Mouse (Mus musculus): Measurements from ENCODE around the gene Rer1.
"Not testable (repeated sequence)": the region's sequence is repeated elsewhere in the genome, so short reads cannot be mapped to it uniquely, and the experiment has no call there.

Gene Rer1

DNA sequence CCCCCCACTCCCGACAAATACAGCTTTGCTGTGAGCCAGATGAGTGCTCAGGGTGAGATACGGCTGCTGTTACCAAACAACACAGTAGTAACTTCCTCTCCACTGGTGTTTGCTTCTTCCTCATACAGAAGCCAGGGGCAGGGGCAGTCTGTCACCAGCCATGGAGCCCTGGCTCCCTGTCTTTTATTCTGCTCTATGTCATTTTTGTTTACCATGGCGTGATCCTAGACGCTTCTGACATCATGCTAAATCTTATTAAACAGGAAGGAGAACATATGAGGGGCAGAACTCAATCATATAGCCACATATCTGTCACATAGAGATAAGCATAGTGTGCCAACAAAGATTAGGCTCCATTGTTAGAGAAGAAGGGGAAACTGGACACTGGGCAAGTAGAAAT, 30.4 kb upstream of the Rer1 start:
- no peak for DNase-seq (ENCODE audit: low read depth)

DNA sequence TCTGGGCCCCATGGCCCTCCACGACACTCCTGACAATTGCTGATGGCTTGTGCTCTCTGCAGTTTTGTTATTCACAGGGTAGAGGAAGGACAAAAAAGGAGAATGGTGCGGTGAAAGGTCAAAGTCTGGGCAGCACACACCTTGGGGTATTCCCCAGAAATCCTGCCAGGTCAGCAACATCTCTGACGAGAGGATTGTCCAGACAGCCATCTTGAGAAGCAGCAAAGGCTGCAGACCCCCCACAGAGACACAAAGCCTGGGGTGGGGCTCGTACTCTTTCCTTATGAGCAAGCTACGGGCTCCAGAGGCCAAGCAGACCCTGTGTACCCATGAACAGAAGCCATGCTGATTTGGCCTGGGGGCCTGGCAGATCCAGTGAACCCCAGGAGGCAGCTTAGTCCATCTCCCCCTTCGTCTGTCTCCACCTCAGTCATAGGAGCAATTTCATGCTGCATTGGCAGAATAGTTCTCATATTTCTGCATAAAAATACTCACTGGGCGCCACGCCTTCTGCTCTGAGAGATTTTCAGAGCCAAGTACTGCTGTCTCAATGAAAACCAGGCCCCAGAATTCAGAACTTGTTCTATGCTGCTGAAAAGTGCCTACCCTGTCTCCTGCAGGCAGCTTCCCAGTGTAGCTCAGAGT, 27.7 kb upstream of the Rer1 start:
- no peak for DNase-seq (ENCODE audit: low read depth)

DNA sequence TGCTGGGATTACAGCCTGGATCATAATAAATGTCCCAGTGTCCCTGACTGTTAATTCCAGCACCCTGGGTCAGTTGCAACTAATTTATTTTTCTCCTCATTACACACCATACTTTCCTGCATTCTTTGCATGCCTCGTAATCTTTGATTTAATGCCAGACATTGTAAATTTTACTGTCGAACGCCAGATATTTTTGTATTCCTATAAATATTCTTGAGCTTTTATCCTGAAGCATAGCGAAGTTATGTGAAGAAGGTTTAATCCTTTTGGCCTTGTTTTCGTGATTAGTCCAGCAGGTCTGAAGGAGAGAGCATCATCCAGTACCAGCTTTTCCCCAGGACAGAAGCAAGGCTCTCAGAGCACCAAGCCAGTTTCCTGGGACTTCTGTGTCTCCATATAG, 23.3 kb upstream of the Rer1 start:
- DNase-seq (ENCODE audit: low read depth): no peak

DNA sequence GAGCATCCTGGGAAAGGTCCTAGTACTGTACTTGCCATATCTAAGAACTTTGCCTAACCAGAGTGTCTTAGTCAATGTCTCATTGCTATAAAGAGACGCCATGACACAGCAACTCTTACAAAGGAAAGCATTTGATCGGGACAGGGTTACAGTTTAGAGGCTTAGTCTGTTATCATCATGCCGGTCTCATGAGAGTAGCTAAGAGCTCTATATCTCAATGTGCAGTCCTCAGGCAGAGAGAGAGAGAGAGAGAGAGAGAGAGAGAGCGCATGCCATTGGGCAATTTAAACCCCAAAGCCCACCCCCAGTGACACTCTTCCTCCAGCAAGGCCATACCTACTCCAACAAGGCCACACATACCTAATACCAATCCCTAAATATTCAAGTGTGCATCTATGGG, 21.7 kb upstream of the Rer1 start:
- DNase-seq (ENCODE audit: low read depth): no peak

DNA sequence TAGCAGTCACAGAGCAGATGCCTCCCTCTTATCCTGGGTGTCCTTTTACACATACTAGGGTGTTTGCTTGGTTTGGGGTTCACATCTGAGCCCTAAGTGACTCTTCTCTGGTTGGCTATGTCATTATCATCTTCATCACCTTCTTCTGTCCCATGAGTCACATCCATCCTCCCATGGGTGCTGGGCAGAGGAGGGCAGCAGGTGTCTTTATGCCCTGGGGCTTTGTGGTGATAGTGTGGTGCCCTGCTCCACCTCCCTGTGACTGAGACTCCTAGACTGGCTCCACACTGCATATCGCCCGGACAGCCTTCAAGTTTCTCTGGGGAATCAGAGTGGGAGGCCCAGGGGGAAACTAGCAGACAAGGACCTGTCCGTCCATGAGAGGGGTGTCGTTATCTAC, 12.4 kb upstream of the Rer1 start:
- no peak for DNase-seq (ENCODE audit: low read depth)

DNA sequence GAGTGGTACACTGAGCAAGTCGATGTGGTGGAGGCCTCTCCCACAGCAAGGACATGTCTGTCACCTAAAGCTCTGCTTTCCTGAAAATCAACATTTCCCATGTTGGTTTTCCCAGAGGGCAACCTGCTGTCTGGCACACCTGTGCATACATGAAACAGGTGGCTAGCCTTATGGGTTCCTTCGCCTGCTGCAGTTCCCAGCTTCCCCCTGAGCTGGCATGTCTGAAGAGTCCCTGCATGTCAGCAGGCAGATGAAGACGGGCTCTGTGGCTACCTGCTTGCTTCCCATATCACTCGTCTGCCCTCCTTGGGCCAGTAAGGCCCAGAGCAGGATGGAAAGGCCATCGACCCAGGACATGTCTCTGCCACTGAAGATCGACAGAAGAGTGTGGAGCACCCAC, 11.3 kb upstream of the Rer1 start:
- DNase-seq (ENCODE audit: low read depth): no peak

DNA sequence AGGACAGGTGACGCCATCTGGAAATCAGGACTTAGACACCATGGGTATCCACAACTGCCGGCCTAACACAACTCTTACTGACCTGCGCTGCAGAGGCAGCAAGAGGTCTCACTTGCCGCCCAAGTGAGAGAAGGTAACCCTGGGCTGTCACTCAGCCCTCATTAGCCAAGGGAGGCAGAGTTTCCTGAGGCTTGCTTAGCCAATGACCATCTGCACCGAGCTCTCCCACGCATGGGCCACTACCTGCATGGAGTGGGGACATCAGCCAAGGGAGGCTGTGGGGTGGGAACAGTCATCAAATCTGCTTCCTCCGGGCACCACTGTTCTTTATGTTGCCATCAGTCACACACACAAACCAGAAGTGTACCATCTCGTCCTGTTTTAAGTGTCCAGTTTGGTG, 9.8 kb upstream of the Rer1 start:
- no peak for DNase-seq (ENCODE audit: low read depth)

DNA sequence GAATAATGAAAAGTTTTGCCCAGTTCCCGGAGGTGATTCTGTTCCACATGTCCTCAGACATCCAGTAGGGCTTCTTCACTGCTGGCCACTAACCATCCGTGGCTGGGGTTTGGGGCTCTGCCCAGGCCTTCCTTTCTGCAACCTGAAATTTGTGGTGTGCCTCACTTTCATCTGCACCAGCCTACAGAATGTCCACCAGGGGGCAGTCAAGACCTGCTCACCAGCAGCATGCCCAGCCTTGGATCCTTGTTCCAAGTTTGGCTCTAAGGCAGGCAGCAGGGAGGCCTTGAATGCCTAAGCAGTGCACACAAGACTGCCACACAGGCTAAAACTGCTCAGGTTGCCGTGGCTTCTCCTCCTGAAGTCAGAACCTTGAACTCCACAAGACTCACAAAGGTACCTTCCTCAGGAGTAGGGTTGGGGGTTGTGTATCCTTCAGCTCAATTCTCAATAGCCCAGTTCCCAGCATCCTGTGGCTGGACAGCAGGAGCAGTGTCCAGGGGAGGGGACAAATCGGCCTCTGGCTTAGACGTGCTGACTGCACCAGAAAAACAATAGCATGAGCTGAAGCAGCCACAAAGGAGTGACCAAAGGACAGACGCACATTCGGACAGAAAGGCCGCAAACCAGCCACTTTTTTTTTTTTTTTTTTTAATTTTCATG, 9.2 kb upstream of the Rer1 start:
- peak; percentile 91 for DNase-seq (ENCODE audit: low read depth)

DNA sequence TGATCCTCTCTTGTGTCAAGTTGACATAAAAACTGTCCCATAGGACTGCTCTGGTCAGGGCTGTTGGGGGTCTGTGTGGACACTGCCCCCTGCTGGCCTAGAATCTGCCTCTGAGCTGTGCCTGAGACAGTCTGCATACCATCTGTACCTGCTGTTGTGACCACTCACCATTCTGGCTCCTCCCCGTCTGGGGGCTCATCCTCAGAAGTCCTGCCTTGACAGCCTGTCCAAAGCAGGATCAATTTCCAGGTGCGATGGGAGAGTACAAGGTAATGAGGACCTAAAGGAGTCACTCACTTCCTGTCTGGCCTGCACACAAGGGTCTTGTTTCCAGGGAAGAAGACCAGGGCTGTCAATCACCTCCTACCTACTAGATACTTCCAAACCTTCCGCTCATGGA, 8.4 kb upstream of the Rer1 start:
- DNase-seq (ENCODE audit: low read depth): peak; percentile 80

DNA sequence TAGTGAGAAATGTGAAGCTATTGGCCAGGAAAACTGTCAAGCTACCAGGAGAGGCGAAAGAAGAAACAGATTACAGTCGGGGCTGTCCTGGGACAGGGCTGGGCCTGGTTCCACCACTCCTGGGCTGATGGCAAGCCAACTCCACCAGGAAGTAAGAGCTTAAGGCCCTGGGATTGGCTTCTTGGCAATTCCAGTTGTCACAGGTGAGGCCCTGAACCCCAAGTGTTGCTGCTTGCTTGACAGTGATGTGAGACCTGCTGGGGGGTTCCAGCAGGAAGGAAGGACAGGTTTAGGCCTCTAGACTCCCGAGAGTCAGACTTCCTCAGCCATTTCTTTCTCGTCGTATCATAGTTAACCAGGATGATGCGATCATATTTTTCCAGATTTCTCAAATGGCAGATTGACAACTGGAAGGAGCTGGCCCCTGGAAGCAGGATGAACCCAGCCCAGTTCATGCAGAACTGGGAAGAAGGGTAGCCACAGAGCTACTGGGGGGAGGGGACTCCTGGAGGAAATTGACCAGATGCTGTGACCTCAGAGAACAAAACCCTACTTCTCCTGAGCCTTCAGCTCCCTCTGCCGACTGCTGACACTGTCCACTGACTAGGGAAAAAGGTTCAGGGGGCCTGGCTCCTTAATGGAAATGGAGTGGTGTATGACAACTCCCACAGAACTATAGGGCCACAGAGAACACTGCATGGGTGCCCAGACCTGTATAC, 7.4 kb upstream of the Rer1 start:
- no peak for DNase-seq (ENCODE audit: low read depth)

DNA sequence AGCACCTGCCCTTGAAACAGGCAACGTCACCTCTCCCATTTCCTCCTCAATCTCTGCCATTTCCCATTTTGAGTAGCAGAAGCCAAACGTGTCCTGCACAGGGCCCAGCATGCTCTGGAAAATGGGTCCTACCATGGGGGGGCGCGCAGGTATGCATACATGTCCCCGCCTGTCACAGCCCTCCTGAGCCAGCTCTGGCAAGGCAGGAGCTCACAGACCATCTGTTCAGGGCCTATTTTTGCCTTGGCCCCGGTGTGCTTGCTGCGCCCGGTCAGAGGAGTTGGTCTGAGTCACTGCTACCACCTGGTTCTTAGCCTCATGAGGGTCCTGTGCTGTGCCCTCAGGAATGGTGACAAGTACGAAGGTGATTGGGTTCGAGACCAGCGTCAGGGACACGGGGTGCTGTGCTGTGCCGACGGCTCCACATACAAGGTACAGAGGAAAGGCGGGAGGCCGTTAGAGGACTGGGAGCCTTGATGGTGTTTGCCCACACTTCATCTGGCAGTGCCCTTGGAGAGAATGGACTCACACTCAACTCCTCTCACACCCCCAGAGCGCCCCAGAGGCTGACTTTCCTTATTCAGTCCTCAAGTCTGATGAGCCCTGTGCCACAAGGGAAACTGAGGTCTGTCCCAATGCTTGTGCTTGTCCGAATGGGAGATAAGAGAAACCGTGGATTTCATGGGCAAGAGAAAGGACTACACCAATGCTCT, 6.7 kb upstream of the Rer1 start:
- no peak for DNase-seq (ENCODE audit: low read depth)

DNA sequence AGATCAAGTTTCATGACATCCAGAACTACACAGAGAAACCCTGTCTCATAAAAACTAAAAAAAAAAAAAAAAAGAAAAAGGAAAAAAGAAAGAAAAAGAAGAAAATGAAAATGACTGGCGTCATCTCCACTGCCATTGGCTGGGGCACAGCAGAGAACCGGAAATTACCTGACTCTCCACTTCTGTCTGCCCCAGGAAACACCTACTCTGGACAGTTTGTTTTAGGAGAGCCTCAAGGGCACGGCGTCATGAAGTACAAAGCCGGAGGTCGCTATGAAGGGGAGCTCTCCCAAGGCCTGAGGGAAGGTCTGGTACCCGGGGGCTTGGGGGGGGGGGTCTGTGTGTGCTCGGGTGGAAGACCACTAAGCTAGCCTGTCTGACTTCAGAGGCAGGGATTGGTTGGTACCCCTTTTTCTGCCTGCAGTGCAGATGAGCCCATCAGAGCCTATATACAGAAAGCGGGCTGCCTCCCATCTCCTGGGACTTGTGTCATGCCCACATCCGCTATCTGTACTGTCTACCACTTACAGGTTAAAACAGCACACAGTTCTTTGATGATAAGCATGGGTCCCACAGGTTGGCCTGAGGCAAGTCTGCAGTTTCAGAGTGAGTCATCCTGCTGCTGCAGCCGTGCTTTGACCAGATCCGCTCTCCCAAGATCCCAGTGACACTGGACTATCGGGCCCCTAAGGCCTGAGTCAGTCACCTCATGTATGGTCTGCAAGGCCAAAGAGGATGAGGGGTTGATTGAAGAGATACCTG, 4.7 kb upstream of the Rer1 start:
- peak; percentile 34 for DNase-seq (ENCODE audit: low read depth)

DNA sequence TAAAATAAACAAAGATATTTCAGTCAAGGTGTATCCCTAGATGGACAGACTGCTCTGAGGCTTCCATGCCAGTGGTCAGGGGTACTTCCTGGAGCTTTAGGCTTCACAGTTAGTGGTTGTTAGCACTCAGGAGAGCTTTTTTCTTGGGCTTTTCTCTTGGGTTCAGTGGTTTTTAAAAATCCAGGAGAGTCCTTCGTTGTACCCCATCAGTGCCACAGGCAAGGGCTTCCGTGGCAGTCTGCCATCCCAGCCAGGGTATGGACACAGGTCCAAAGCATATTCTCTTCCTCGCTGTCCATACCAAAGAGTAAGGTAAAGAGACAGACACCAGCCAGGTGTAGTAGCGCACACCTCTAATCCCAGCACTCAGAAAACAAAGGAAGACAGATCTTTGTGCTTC, 4.0 kb upstream of the Rer1 start:
- DNase-seq (ENCODE audit: low read depth): no peak

DNA sequence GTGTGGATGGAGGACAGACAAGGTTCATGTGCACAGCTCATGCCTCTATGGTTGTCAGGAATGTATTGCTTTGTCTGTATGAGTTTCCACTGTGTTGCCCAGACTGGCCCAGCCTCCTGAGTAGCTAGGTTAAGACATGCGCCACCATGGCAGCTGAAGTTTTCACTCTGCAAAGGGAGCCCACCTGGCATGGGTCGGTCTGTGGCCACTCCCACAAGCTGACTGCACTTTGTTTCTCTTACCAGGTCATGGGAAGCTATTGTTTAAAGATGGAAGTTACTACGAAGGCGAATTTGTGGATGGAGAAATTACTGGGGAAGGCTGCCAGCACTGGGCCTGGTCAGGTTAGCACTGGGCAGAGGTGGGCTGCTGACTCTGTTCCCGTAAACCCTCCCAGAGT, 3.1 kb upstream of the Rer1 start:
- no peak for DNase-seq (ENCODE audit: low read depth)

DNA sequence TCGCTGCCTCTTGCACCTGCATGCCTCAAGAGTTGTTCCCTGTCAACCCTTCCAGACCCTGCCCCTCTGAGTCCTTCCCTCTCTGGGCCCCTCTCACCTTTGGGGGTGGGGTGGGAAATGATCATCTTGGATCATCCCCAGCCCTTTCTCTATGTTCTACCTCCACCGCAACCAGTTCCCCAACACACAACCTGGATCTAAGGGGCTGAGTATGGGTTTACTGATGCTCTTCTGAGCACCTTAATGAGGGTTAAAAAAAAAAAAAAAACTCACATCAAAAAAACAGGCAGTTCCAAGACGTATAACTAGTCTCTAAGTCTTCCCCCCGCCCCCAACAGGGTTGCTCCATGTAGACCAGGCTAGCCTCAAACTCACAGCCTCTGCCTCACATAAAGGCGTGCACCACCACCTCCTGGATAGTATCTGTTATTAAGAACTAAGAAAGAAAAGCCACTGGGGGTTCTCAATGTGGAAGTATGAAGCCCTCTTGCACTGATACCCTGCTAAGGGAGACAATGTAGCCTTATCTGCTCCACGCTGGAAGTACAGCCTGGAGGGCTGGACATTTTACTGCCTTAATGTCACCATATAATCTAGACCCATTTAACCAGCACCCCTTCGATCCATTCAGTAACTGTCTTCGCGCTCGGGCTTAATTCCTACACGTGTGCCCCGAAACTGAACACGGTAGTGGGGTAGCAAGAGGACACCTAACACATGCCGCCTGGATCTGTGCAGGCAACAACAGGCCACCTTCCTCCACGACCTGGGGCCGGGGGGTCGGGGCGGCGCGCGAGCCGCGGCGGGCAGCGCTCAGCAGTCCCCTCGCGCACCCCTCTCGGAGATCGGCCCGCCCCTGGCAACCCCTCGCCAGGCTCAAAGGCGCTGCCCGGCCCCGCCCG, 725 bp downstream of the Rer1 start:
- no peak for DNase-seq (ENCODE audit: low read depth)

DNA sequence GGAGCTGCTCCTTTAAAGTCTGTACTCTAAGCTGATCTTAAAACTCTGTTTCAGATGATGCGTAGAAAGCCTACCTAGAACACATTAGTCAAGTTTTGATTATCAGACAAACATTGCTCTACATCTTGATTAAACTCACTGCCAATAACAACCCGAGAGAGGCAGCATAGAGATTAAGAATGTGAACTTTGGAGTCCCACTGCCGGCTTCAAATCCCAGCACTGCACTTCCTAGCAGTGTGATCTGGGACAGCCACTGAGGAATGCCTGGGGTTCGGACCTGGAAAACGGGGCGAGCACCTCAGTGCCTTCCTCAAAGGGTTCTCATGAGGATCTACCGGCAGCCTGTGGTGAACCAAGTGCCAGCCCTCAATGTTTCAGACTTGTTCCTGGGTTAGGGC, 1.8 kb downstream of the Rer1 start:
- no peak for DNase-seq (ENCODE audit: low read depth)

DNA sequence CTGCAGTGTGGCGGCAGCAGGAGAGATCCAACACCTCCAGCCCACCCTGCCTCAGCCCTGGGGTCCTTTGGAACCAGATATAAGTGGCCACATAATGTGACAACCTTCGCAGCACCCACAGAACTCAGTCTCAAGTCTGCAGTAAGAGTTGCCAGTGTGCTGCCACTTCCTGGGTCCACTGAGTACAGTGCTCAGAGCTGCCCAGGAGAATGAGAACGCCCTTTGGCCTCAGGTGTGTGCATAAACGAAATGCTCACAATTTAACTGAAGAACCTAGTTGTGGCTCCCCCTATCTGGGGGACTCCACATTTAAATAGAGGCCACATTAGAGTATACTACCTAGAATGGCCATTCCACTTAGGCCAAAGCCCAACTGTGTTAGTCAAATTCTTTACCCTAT, 2.6 kb downstream of the Rer1 start:
- DNase-seq (ENCODE audit: low read depth): no peak

DNA sequence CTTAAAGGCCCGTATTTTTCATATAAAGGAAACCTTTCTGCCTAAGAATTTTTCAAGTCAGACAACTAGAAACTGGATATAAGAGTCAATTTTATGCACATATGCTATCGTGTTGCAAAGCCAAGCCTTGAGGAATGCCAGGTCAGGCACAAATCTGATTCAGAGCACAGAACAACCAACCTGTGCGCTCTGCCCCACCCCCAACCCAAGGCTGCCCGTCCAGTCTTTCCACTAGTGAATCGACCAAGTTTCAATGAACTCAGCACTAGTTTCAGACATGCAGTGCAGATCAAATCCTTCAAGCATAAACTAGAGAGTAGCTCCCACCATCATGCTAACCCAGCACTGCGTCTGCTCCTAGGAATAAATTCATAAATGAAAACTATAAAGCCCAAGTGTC, 6.5 kb downstream of the Rer1 start:
- no peak for DNase-seq (ENCODE audit: low read depth)

DNA sequence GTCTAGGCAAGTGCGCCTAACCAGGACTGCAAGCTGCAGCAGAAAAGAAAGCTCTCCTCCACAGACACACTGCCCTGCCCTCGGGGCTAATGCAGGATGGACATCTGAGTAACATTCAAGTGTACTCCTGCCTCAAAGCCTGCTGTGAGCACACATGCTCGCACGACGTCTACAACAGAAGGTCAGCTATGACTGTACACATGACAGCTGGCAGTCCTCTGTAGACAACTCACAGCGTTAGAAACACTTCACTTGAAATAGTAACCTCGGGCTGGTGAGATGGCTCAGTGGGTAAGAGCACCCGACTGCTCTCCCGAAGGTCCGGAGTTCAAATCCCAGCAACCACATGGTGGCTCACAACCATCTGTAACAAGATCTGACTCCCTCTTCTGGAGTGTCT, 7.4 kb downstream of the Rer1 start:
- not testable (repeated sequence) for DNase-seq (ENCODE audit: low read depth)

DNA sequence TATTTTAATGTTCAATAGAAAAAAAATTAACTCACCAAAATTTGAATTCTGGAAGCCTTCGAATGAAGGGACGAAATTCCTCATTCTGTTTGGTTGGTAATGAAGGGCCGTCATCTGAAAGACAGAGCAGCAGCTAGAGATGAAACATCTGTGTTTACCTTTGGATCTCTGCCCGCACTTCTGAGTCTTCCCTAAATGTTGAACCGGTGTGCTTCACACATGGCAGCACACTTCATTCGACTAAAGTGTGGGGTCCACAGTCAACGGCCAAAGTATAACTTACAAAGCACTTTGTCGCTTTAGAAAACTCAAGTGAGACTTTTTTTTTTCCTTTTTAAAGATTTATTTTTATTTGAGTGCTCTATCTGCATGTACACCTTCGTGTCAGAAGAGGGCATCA, 9.5 kb downstream of the Rer1 start:
- no peak for DNase-seq (ENCODE audit: low read depth)

DNA sequence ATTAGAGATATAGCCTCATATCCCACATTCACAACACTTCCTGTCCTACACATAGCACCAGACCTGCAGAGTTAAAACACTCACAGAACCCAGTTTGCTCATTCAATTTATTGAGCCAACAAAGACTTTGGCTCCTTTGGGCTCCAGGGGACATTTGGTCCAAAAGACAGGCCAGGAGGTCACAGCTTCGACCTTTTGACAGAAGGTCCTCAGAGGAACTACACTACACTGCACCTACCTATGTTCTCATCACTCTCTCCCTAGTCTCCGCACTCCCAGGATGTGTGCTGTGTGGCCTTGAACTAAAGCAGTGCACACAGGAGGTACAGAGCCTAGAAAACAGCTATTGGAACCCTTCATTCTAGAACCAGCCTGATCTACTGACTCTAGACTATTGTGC, 10.4 kb downstream of the Rer1 start:
- DNase-seq (ENCODE audit: low read depth): no peak

Data from induced T-regulatory cell, adult 2 months (primary cell).